19 mouse cellular contexts compared by ENCODE assay signal in genomic region chr1:133075651-133076400, GRCm38 (mm10). TPM values are rescaled to one million over a fixed set of nuclear protein-coding genes. Genes with fewer than 3 reads are reported as not detected.
DNase-seq lines count a peak whose midpoint lies in the region; ATAC-seq and TF ChIP-seq lines count a peak whose summit lies in the region.
"Had no signal": no experiment of that assay in that cellular context is flagged by ENCODE, and none has a peak within 500 bp of the region (broad histone marks: within the 10 kb centered on the region; RNA-seq: fewer than 3 reads in every experiment).

No protein-coding gene starts in this region.

- 50% methylated on average over 6 of the region's 6 CpGs for WGBS in heart, adult 2 months
- 78% methylated on average over 6 of the region's 6 CpGs for WGBS in hindbrain, embryonic 10.5 days
- WGBS in hindbrain, postnatal 0 days: 82% methylated on average over 6 of the region's 6 CpGs
- 70% methylated on average over 6 of the region's 6 CpGs for WGBS in stomach, embryonic 15.5 days
- 84% methylated on average over 6 of the region's 6 CpGs for WGBS in stomach, postnatal 0 days

- no peak overlapping the region for H3K9ac ChIP-seq in heart, adult 2 months (ENCODE audit: low read depth, low read length)
- no peak overlapping the region for H3K9ac ChIP-seq in hindbrain, postnatal 0 days (replicated peaks; ENCODE audit: low read length)
- no peak overlapping the region for H3K9ac ChIP-seq in stomach, embryonic 15.5 days
- no peak overlapping the region for H3K9ac ChIP-seq in stomach, postnatal 0 days (ENCODE audit: low read length)
- H3K9ac ChIP-seq: embryonic facial prominence, embryonic 12.5 days; limb, embryonic 12.5 days; liver, embryonic 12.5 days had no signal

- no peak overlapping the region for H3K4me2 ChIP-seq in hindbrain, postnatal 0 days (ENCODE audit: low read depth, low read length)
- H3K4me2 ChIP-seq in stomach, embryonic 15.5 days: no peak overlapping the region
- no peak overlapping the region for H3K4me2 ChIP-seq in stomach, postnatal 0 days (replicated peaks; ENCODE audit: low read depth)
- H3K4me2 ChIP-seq: embryonic facial prominence, embryonic 12.5 days; limb, embryonic 12.5 days; liver, embryonic 12.5 days had no signal

- H3K9me3 ChIP-seq in hindbrain, embryonic 10.5 days: no peaks in the 10 kb centered on the region
- H3K9me3 ChIP-seq in hindbrain, postnatal 0 days (ENCODE audit: low read length): no peaks in the 10 kb centered on the region
- no peaks in the 10 kb centered on the region for H3K9me3 ChIP-seq in stomach, embryonic 15.5 days
- H3K9me3 ChIP-seq in stomach, postnatal 0 days (ENCODE audit: control insufficient read depth, low read length): no peaks in the 10 kb centered on the region
- H3K9me3 ChIP-seq: embryonic facial prominence, embryonic 12.5 days; liver, embryonic 12.5 days had no signal

- no peak for DNase-seq in heart, adult 2 months
- no peak for DNase-seq in heart, postnatal 4 days
- no peak for DNase-seq in hindbrain, embryonic 10.5 days (ENCODE audit: low spot score)
- DNase-seq in hindbrain, postnatal 0 days (ENCODE audit: low spot score): no peak
- DNase-seq in stomach, postnatal 0 days (ENCODE audit: low spot score): no peak
- no peak for DNase-seq in adrenal gland, adult 8-10 months
- DNase-seq: cerebellum, adult 8-10 months; gastrocnemius, postnatal 10 days; kidney, adult 18-20 months; kidney, postnatal 10 days; lung, adult 2 months; lung, postnatal 4 days; right cerebral cortex, postnatal 25 days; thymus, postnatal 14 days had no signal

- no peak overlapping the region for H3K4me3 ChIP-seq in heart, adult 2 months
- no peak overlapping the region for H3K4me3 ChIP-seq in hindbrain, embryonic 10.5 days
- H3K4me3 ChIP-seq in hindbrain, postnatal 0 days (ENCODE audit: low read length): no peak overlapping the region
- no peak overlapping the region for H3K4me3 ChIP-seq in stomach, embryonic 15.5 days (replicated peaks)
- no peak overlapping the region for H3K4me3 ChIP-seq in stomach, postnatal 0 days (ENCODE audit: low read depth, low read length)
- H3K4me3 ChIP-seq: embryonic facial prominence, embryonic 12.5 days; erythroblast, embryonic 14.5 days; limb, embryonic 12.5 days; liver, embryonic 12.5 days had no signal

- TF ChIP-seq CTCF in heart, adult 2 months (IDR thresholded peaks at IDR 0.05): no peak
- TF ChIP-seq CTCF in hindbrain, postnatal 0 days (IDR thresholded peaks at IDR 0.05; ENCODE audit: low read depth): no peak
- no peak for TF ChIP-seq CTCF in stomach, postnatal 0 days (IDR thresholded peaks at IDR 0.05; ENCODE audit: low read depth)

- intact Hi-C loops in heart, adult 2 months (cut with DNase I): no loop called here

- peaks cover 45% of the 10 kb centered on the region for H3K4me1 ChIP-seq in heart, adult 2 months (ENCODE audit: control insufficient read depth, insufficient read depth, low read length)
- peaks cover 81% of the 10 kb centered on the region for H3K4me1 ChIP-seq in hindbrain, embryonic 10.5 days (replicated peaks)
- peaks cover 26% of the 10 kb centered on the region for H3K4me1 ChIP-seq in hindbrain, postnatal 0 days (ENCODE audit: insufficient read depth, low read length)
- peaks cover 33% of the 10 kb centered on the region for H3K4me1 ChIP-seq in stomach, embryonic 15.5 days
- H3K4me1 ChIP-seq in stomach, postnatal 0 days (replicated peaks; ENCODE audit: control insufficient read depth, insufficient read depth): peaks cover 4% of the 10 kb centered on the region; the same call in 1 of the 2 replicates

- 0 out of 2 replicates have a peak, but pooled peaks have one; percentile 21 for TF ChIP-seq POLR2A in heart, adult 2 months (IDR thresholded peaks at IDR 0.05; ENCODE audit: insufficient read depth, low read depth, low read length)

- H3K36me3 ChIP-seq in heart, adult 2 months (ENCODE audit: control insufficient read depth, insufficient read depth, low read length): peaks cover 29% of the 10 kb centered on the region
- H3K36me3 ChIP-seq in hindbrain, embryonic 10.5 days: peaks cover 94% of the 10 kb centered on the region
- H3K36me3 ChIP-seq in hindbrain, postnatal 0 days (ENCODE audit: insufficient read depth, low read length): no peaks in the 10 kb centered on the region
- 0 out of 2 replicates have a peak, but pooled peaks cover 10% of the 10 kb centered on the region for H3K36me3 ChIP-seq in stomach, embryonic 15.5 days
- H3K36me3 ChIP-seq in stomach, postnatal 0 days (ENCODE audit: control insufficient read depth, insufficient read depth, low read length): peaks cover 4% of the 10 kb centered on the region; the same call in 1 of the 2 replicates

- H3K27me3 ChIP-seq in heart, adult 2 months (ENCODE audit: control insufficient read depth, insufficient read depth, low read length): no peaks in the 10 kb centered on the region
- no peaks in the 10 kb centered on the region for H3K27me3 ChIP-seq in hindbrain, embryonic 10.5 days (ENCODE audit: insufficient read depth, poor library complexity, severe bottlenecking)
- H3K27me3 ChIP-seq in hindbrain, postnatal 0 days (ENCODE audit: insufficient read depth, low read length): no peaks in the 10 kb centered on the region
- no peaks in the 10 kb centered on the region for H3K27me3 ChIP-seq in stomach, embryonic 15.5 days (replicated peaks)
- H3K27me3 ChIP-seq in stomach, postnatal 0 days (ENCODE audit: control insufficient read depth, insufficient read depth, low read length): no peaks in the 10 kb centered on the region
- H3K27me3 ChIP-seq: embryonic facial prominence, embryonic 12.5 days; limb, embryonic 12.5 days had no signal

- H3K79me2 ChIP-seq in heart, adult 2 months (replicated peaks; ENCODE audit: control insufficient read depth, insufficient read depth, low read length): no peaks in the 10 kb centered on the region

- ATAC-seq in hindbrain, postnatal 0 days: no peak
- no peak for ATAC-seq in stomach, embryonic 15.5 days (ENCODE audit: insufficient read depth, low FRiP score, low read depth)
- no peak for ATAC-seq in stomach, postnatal 0 days (ENCODE audit: low FRiP score, low TSS enrichment)
- ATAC-seq: liver, embryonic 12.5 days had no signal

- H3K27ac ChIP-seq in heart, adult 2 months: peak overlapping the region; percentile 94
- peak overlapping the region; percentile 98; the same call in 1 of the 2 replicates for H3K27ac ChIP-seq in hindbrain, embryonic 10.5 days
- no peak overlapping the region for H3K27ac ChIP-seq in hindbrain, postnatal 0 days
- 0 out of 2 replicates have a peak overlapping the region, but pooled peaks have one; percentile 86 for H3K27ac ChIP-seq in stomach, embryonic 15.5 days
- no peak overlapping the region for H3K27ac ChIP-seq in stomach, postnatal 0 days (replicated peaks)
- H3K27ac ChIP-seq: embryonic facial prominence, embryonic 12.5 days; liver, embryonic 12.5 days had no signal

- no peak for TF ChIP-seq EP300 in heart, adult 2 months (IDR thresholded peaks at IDR 0.05; ENCODE audit: insufficient read depth, low read depth, low read length)
- TF ChIP-seq EP300 in stomach, postnatal 0 days (optimal IDR thresholded peaks at IDR 0.05): no peak

RNA-seq across cellular contexts. Expression of gene Pik3c2b, which starts 30.4 kb away (rescaled TPM):
- total RNA-seq in heart, adult 2 months (2021): 10 to 100 TPM; 14.6 to 19.4 TPM
- 19.9 and 22.0 TPM in 2 replicates for polyA plus RNA-seq in heart, adult 2 months (2012; rRNA removed)
- 10 to 100 TPM; 29.8 to 30.8 TPM for total RNA-seq in heart, postnatal 4 days (2021)
- polyA plus RNA-seq in hindbrain, embryonic 10.5 days (2016; fragmentation: Nextera tagmentation; extraction: Ambion mirVana): 16.8 and 20.8 TPM in 2 replicates
- 20.7 and 23.0 TPM in 2 replicates for total RNA-seq in hindbrain, postnatal 0 days (2014; rRNA removed)
- 7.1 and 8.7 TPM in 2 replicates for polyA plus RNA-seq in hindbrain, postnatal 0 days (2015; fragmentation: Nextera tagmentation; extraction: Ambion mirVana)
- 8.3 and 10.7 TPM in 2 replicates for polyA plus RNA-seq in stomach, embryonic 15.5 days (2015; fragmentation: Nextera tagmentation; extraction: Ambion mirVana)
- polyA plus RNA-seq in stomach, postnatal 0 days (2015; fragmentation: Nextera tagmentation; extraction: Ambion mirVana): 4.2 and 4.7 TPM in 2 replicates
- 10 to 100 TPM in 2 of 4 experiments, 1 to 10 TPM in 2; 6.1 to 12.5 (median 8.5) TPM for total RNA-seq in adrenal gland, adult 8-10 months (2022)

RNA-seq across cellular contexts. Expression of gene Mdm4, which starts 45.5 kb away (rescaled TPM):
- 10 to 100 TPM; 23.7 to 25.9 TPM for total RNA-seq in heart, adult 2 months (2021)
- polyA plus RNA-seq in heart, adult 2 months (2012; rRNA removed): 22.9 and 43.2 TPM in 2 replicates
- 10 to 100 TPM; 55.1 to 59.8 TPM for total RNA-seq in heart, postnatal 4 days (2021)
- 31.9 and 36.3 TPM in 2 replicates for polyA plus RNA-seq in hindbrain, embryonic 10.5 days (2016; fragmentation: Nextera tagmentation; extraction: Ambion mirVana)
- 55.3 and 61.3 TPM in 2 replicates for total RNA-seq in hindbrain, postnatal 0 days (2014; rRNA removed)
- 29.1 and 32.2 TPM in 2 replicates for polyA plus RNA-seq in hindbrain, postnatal 0 days (2015; fragmentation: Nextera tagmentation; extraction: Ambion mirVana)
- 33.3 and 34.9 TPM in 2 replicates for polyA plus RNA-seq in stomach, embryonic 15.5 days (2015; fragmentation: Nextera tagmentation; extraction: Ambion mirVana)
- polyA plus RNA-seq in stomach, postnatal 0 days (2015; fragmentation: Nextera tagmentation; extraction: Ambion mirVana): 11.1 and 11.3 TPM in 2 replicates
- total RNA-seq in adrenal gland, adult 8-10 months (2022): 100 to 1,000 TPM in 2 of 4 experiments, 10 to 100 TPM in 2; 58.6 to 172 (median 91.8) TPM

RNA-seq across cellular contexts. Expression of gene Ppp1r15b, which starts 55.1 kb away (rescaled TPM):
- total RNA-seq in heart, adult 2 months (2021): 10 to 100 TPM; 21.5 to 22.8 TPM
- polyA plus RNA-seq in heart, adult 2 months (2012; rRNA removed): 8.6 and 12.8 TPM in 2 replicates
- total RNA-seq in heart, postnatal 4 days (2021): 10 to 100 TPM; 41.6 to 44.4 TPM
- 46.2 and 54.6 TPM in 2 replicates for polyA plus RNA-seq in hindbrain, embryonic 10.5 days (2016; fragmentation: Nextera tagmentation; extraction: Ambion mirVana)
- total RNA-seq in hindbrain, postnatal 0 days (2014; rRNA removed): 37.4 and 46.9 TPM in 2 replicates
- 15.9 and 17.0 TPM in 2 replicates for polyA plus RNA-seq in hindbrain, postnatal 0 days (2015; fragmentation: Nextera tagmentation; extraction: Ambion mirVana)
- 39.3 and 47.8 TPM in 2 replicates for polyA plus RNA-seq in stomach, embryonic 15.5 days (2015; fragmentation: Nextera tagmentation; extraction: Ambion mirVana)
- 20.7 and 22.3 TPM in 2 replicates for polyA plus RNA-seq in stomach, postnatal 0 days (2015; fragmentation: Nextera tagmentation; extraction: Ambion mirVana)
- total RNA-seq in adrenal gland, adult 8-10 months (2022): 10 to 100 TPM; 67.1 to 80.6 (median 71.1) TPM

Comparison
In these comparisons a context has a peak if more than half of its experiments do, and no peak if none do; other contexts are left out.
1. H3K27ac ChIP-seq: peak in heart, adult 2 months (single experiment), hindbrain, embryonic 10.5 days (single experiment) and stomach, embryonic 15.5 days (single experiment); none in hindbrain, postnatal 0 days (single experiment) and stomach, postnatal 0 days (single experiment).